Comparison of ENCODE assay signal across 13 mouse cellular contexts in the genomic region with DNA sequence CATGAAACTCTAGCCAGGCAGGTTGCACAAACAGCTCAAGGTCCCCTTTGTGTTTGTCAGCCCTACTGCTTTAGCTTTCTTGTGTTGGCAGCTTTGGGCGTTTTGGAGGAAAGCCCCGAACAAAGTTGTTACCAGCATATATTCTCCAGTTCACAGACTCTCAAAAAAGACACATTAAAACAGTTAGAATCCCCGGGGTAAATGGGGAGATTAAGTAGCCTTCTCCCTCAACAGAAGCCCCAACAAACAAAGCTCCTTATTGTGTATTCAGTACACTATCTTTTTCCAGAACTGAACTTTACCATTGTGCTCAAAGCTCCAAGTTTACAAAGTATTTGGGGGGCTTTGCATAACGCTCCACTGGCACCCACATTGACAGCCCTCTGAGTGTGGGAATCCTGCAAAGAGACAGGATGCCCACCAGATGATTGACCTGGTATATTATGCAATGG.
A peak's percentile ranks its signal among the peaks of the same experiment; 100 is the strongest.
DNase-seq lines count a peak whose midpoint lies in the region; ATAC-seq lines count a peak whose summit lies in the region.
"Had no signal": no experiment of that assay in that cellular context is flagged by ENCODE, and none has a peak within 500 bp of the region (broad histone marks: within the 10 kb centered on the region; RNA-seq: fewer than 3 reads in every experiment).

No protein-coding gene starts in this region.

- no peaks in the 10 kb centered on the region for H3K27me3 ChIP-seq in embryonic facial prominence, embryonic 14.5 days (replicated peaks; ENCODE audit: control insufficient read depth, insufficient read depth, low read length)
- H3K27me3 ChIP-seq in hindbrain, embryonic 12.5 days: no peaks in the 10 kb centered on the region
- H3K27me3 ChIP-seq in midbrain, embryonic 14.5 days (ENCODE audit: control insufficient read depth, insufficient read depth, low read length): no peaks in the 10 kb centered on the region
- H3K27me3 ChIP-seq: liver, embryonic 15.5 days had no signal

- no peak overlapping the region for H3K4me2 ChIP-seq in embryonic facial prominence, embryonic 14.5 days (ENCODE audit: low read depth, low read length)
- H3K4me2 ChIP-seq in hindbrain, embryonic 12.5 days (replicated peaks): no peak overlapping the region
- no peak overlapping the region for H3K4me2 ChIP-seq in midbrain, embryonic 14.5 days (ENCODE audit: low read length)
- H3K4me2 ChIP-seq: liver, embryonic 15.5 days had no signal

- H3K9ac ChIP-seq in embryonic facial prominence, embryonic 14.5 days (ENCODE audit: low read depth, low read length): no peak overlapping the region
- H3K9ac ChIP-seq in hindbrain, embryonic 12.5 days: no peak overlapping the region
- H3K9ac ChIP-seq in midbrain, embryonic 14.5 days (replicated peaks; ENCODE audit: low read length): no peak overlapping the region
- H3K9ac ChIP-seq: liver, embryonic 15.5 days had no signal

- WGBS in embryonic facial prominence, embryonic 14.5 days: 20% methylated on average over 4 of the region's 4 CpGs
- WGBS in hindbrain, embryonic 12.5 days: 24% methylated on average over 4 of the region's 4 CpGs
- 6% methylated on average over 4 of the region's 4 CpGs for WGBS in midbrain, embryonic 14.5 days

- no peak overlapping the region for H3K27ac ChIP-seq in embryonic facial prominence, embryonic 14.5 days (replicated peaks; ENCODE audit: low read depth, low read length)
- peak overlapping the region; percentile 48; the same call in 1 of the 2 replicates for H3K27ac ChIP-seq in hindbrain, embryonic 12.5 days
- no peak overlapping the region for H3K27ac ChIP-seq in midbrain, embryonic 14.5 days (replicated peaks; ENCODE audit: low read depth, low read length)
- H3K27ac ChIP-seq: kidney, postnatal 0 days; liver, embryonic 15.5 days had no signal

- DNase-seq in Muller cell, postnatal 12 days (ENCODE audit: inconsistent ontology term): peak; percentile 12
- DNase-seq in embryonic facial prominence, embryonic 14.5 days (ENCODE audit: low spot score): peak; percentile 42
- peak; percentile 66 for DNase-seq in midbrain, embryonic 14.5 days
- no peak for DNase-seq in ovary, postnatal 36 days (ENCODE audit: low spot score)
- no peak for DNase-seq in adipocyte (ENCODE audit: low spot score)
- DNase-seq in kidney, postnatal 14 days: no peak
- DNase-seq: cerebellum, postnatal 36 days; layer of hippocampus, adult 9-11 months; left cerebral cortex, postnatal 4 days had no signal

- no peak overlapping the region for H3K4me3 ChIP-seq in embryonic facial prominence, embryonic 14.5 days (ENCODE audit: low read depth, low read length)
- no peak overlapping the region for H3K4me3 ChIP-seq in hindbrain, embryonic 12.5 days
- no peak overlapping the region for H3K4me3 ChIP-seq in midbrain, embryonic 14.5 days (replicated peaks; ENCODE audit: low read depth, low read length)
- H3K4me3 ChIP-seq: liver, embryonic 15.5 days had no signal

- H3K9me3 ChIP-seq in embryonic facial prominence, embryonic 14.5 days (ENCODE audit: control insufficient read depth, low read length): no peaks in the 10 kb centered on the region
- no peaks in the 10 kb centered on the region for H3K9me3 ChIP-seq in hindbrain, embryonic 12.5 days (replicated peaks)
- no peaks in the 10 kb centered on the region for H3K9me3 ChIP-seq in midbrain, embryonic 14.5 days (ENCODE audit: control insufficient read depth, low read length)
- H3K9me3 ChIP-seq: liver, embryonic 15.5 days had no signal

- ATAC-seq in embryonic facial prominence, embryonic 14.5 days (ENCODE audit: low read depth): no peak
- ATAC-seq in hindbrain, embryonic 12.5 days (ENCODE audit: low FRiP score): peak; percentile 81
- peak; percentile 72 for ATAC-seq in midbrain, embryonic 14.5 days (ENCODE audit: low FRiP score, low TSS enrichment)
- ATAC-seq: CD4-positive, CD25-positive, alpha-beta regulatory T cell, adult 4 months had no signal

- H3K36me3 ChIP-seq in embryonic facial prominence, embryonic 14.5 days (ENCODE audit: control insufficient read depth, insufficient read depth, low read length): no peaks in the 10 kb centered on the region
- no peaks in the 10 kb centered on the region for H3K36me3 ChIP-seq in hindbrain, embryonic 12.5 days
- no peaks in the 10 kb centered on the region for H3K36me3 ChIP-seq in midbrain, embryonic 14.5 days (ENCODE audit: control insufficient read depth, insufficient read depth, low read length)
- H3K36me3 ChIP-seq: liver, embryonic 15.5 days had no signal

- H3K4me1 ChIP-seq in embryonic facial prominence, embryonic 14.5 days (ENCODE audit: control insufficient read depth, insufficient read depth, low read length): 0 out of 2 replicates have a peak, but pooled peaks cover 3% of the 10 kb centered on the region
- peaks cover 5% of the 10 kb centered on the region; the same call in 1 of the 2 replicates for H3K4me1 ChIP-seq in hindbrain, embryonic 12.5 days
- 0 out of 2 replicates have a peak, but pooled peaks cover 3% of the 10 kb centered on the region for H3K4me1 ChIP-seq in midbrain, embryonic 14.5 days (ENCODE audit: control insufficient read depth, insufficient read depth, low read length)
- H3K4me1 ChIP-seq: liver, embryonic 15.5 days had no signal

Comparison
In these comparisons a context has a peak if more than half of its experiments do, and no peak if none do; other contexts are left out.
1. DNase-seq: peak in Muller cell, postnatal 12 days (single experiment), embryonic facial prominence, embryonic 14.5 days (single experiment) and midbrain, embryonic 14.5 days (single experiment); none in ovary, postnatal 36 days (single experiment), adipocyte (single experiment) and kidney, postnatal 14 days (single experiment).